Mouse (Mus musculus): ENCODE measurements around the gene N4bp3.

DNA sequence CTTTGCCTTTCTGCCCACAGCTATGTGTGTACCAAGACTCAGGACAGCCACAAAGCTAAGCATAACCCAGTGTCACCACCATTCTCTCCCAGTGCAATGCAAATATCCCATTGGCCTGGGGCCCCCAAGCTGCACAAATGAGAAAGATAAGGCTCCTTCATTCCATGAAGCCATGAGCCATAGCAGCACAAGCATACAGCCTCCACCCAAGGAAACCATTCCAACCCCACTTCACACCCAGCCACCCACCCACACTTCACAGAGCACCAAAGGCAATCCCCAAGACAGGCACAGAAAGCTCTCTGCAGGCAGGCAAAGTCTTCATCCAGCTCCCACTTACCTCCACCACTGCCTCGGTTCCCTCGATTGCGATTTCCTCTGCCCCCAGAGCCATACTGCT lies 48.4 kb downstream of the N4bp3 start:
- no peak for TF ChIP-seq CTCF (IDR thresholded peaks at IDR 0.05; ENCODE audit: control insufficient read depth, insufficient read depth, insufficient read length)
- TF ChIP-seq CEBPB (IDR thresholded peaks at IDR 0.05; ENCODE audit: low read depth), result no peak

Measured in C2C12 (cell line).